Mouse (Mus musculus) brain, adult 2 months (tissue): ENCODE results near the gene Gm15517.
A peak's percentile ranks its signal among the peaks of the same experiment; 100 is the strongest.

Experiments used
- DNase-seq: peaks from one replicate; pipeline ENCODE4 v3.0.0; 2011; ENCODE audit warnings: low read depth, low spot score

Gene Gm15517

DNA sequence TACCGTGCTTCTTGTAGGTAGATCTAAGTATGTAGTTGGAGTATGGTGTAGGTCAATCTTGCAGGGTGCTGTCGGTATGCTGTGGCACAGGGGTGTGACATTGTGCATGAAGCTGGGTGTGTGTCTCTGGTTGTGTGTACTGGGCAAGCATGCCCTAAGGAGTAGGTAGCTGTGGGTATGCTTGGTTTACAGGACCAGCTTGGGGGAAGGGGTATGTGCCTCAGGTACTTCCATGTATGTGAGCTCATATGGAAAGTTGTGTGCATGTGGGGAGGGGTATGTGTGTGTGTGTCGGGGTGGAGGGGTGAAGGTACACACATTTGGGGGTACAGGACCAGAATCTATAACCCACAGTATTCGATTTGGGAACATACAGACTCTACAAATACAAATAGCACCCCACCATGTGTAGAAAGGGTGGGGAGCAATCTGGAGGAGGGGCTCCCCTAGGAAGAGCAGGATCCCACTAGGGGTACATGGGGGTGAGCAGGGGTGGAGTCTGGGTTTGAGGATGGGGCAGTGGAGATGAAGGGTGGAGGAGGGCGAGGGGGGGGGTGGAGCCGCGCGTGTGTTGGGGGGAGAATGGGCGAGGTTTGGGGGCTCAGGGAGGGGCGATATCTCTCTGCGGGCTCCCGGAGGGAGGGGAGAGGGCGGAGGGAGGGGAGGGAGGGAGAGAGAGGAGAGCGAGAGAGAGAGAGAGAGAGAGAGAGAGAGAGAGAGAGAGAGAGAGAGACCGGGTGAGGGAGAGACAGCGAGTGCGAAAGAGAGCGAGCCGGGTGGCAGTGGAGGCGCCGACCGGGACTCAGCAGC, 48.4 kb downstream of the Gm15517 start, which contains the start of gene Shank1:
Gene Shank1 (plus strand): TSS at position 779 of the 810 bp plus-strand sequence.
- peak; percentile 72 for DNase-seq

DNA sequence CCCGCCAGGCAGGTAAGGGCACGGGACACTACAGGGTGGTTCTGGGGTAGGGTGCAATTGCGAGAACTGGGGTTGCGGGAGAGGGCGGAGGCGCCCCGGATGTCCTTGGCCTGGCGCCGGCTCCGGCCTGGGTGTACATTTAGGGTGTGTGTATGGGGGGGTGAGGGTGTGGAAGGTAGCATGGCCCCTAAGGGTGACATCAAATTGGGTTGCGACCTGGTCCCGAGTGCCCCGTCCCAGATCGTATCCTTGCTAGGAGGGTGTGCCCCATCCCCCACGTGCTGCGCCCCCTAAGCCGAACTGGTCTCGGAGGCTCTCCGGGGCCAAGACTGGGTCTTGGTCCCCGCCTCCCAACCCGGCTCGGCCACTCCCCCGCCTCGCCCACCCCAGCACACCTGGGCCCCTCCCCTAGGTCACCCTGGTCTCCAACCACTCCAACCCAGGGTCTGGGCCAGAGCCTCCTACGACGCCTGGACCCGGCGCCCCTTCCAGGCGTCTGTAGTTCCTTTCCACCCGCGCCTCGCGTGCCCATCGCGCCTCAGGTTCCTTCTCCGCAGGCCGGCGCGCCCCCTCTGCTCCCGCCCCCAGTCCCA, 49.1 kb downstream of the Gm15517 start:
- DNase-seq, result peak; percentile 31

DNA sequence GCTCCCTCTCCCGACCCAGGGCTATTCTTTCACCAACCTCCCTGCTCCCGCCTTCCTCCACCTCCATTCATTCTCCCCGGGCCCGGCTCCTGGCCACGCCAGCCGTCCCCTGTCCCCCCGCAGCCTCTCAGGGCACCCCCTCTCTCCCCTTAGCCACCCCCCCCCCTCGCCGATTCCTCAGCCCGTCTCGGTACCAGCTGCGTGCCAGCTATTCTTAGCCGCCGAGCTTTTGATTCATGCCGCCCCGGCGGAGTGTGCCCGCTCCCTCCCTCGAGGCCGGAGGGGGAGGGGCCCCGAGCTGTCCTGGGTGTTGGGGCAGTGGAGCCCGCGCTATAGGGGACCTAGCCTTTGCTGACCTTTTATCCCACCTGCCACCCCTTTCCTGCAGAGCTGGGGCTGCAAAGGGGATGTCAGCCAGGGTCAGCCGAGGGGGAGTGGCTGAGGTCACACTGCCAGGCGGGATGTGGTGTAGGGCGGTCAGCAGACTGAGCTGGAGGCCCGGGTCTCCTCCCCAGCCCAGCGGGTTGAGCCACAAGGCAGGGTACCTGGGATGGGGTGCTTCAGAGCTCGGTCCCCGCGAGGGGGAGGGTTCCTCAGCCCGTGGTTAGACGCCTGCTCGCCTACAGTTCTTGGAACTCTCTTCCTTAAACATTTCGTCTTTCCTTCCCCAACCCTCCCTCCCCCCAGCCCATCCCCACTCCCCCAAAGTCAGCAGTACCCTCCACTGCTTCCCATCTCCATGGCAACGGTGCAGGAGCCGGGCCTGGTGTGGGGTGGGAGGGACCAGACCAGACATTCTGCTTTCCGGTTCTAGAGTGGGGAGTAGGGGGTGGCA, 49.8 kb downstream of the Gm15517 start:
- DNase-seq, result peak; percentile 88
